Mouse (Mus musculus) urinary bladder, postnatal 25 days (tissue): ENCODE results near the gene Dlst.
A peak's percentile ranks its signal among the peaks of the same experiment; 100 is the strongest.
"Not testable (repeated sequence)": the region's sequence is repeated elsewhere in the genome, so short reads cannot be mapped to it uniquely, and the experiment has no call there.

Experiments
- DNase-seq: peaks from one replicate; pipeline ENCODE4 v3.0.0; 2022; ENCODE audit warnings: low spot score

Dlst gene

DNA sequence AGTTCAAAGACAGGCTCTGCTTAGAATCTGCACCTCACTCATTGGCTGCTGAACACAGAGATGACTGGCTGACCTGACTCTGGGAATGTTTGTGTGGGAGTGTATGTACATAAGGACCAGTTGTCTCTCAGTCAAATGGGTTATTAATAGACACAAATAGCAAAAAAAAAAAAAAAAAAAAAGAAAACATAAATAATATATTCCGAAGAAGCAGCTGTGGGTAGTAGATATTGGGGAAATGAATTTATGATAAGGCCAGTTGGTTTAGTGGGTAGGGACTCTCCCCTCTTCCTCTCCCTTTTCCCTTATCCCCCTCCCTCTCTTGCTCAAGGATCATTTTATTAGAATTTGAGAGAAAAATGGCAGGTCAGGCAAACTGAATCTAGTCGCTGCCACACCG lies 3.3 kb downstream of the Dlst start:
- no peak for DNase-seq

DNA sequence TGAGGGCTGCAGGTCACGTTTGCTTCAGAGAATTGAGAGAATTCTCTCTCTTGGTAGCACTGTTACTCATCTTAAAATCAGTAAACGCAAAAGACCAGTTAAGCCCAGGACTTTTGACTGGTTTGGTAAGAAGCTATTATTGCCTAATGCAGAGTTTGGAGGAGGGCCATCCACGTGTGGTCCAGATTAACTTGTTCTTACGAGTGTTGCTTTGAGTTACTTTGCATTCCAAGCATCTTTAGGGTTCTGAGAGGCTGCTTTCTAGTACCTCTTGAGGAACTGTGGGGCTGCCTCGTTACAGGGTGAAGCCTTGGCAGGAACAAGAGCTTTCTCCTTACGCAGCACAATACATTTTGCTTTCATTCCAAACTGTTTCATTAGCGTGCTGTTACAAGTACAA lies 5.0 kb downstream of the Dlst start:
- no peak for DNase-seq

DNA sequence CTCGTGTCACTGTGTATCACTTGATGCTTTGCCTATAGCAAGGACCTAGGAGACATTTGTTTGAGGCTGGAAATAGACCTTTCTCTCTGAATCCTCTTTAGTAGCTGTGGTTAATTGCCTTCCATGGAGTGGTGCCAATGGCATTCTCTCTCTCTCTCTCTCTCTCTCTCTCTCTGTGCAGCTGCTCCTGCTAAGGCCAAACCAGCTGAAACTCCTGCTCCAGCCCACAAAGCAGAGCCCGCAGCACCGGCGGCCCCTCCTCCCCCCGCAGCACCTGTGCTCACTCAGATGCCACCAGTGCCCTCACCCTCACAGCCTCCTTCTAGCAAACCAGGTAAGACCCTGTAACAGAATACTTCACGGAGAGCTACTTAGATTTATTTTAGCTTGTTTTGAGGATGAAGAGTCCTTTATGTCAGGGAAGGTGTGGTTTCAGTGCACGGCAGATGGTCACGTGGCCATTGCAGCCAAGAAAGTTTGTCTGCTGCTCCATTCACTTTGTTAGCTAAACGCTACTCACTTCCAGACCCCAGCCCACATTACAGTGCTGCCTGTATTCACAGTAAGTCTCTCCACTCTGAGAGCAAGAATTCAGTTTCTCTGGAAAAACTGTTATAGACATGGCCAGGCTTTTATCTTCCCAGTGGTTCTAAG lies 11.3 kb downstream of the Dlst start:
- no peak for DNase-seq

- no peak for DNase-seq
Measured at GRCm38 (mm10) chr12:85123108-85123530, 12.5 kb downstream of the Dlst start.

DNA sequence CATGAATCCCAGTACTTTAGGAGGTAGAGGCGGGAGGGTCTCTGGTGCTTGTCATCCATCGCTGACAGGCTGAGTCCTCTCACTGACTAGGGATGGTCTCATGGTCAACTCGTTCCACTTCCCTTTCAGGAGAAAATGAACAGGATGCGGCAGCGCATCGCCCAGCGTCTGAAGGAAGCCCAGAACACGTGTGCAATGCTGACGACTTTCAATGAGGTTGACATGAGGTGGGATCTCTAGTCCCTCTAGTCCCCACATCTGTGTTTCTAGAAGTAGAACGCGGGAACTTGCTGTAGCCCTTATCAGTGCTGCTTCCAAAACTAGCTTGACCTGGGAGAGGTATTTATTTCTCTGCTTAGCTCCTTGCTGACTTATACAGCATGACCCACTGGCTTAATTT lies 13.0 kb downstream of the Dlst start:
- no peak for DNase-seq

DNA sequence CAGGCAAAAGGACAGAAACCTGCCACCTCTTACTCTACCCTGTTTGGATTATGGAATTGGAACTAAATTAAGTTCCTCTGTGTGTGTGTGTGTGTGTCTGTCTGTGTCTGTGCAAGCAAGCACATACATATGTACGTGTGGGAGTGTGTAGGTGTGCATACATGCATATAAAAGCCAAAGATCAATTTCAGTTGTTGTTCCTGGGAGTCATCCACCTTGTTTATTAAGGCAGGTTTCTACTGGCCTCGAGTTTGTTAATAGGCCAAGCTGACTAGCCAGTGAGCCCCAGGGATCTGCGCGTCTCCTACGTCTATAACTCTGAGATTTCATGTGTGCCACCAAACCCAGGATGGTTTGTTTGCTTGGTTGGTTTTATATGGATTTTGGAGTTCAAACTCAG lies 14.1 kb downstream of the Dlst start:
- DNase-seq = no peak

GRCm38 (mm10) chr12:85126986-85127603 lies 16.5 kb downstream of the Dlst start:
- DNase-seq = no peak

DNA sequence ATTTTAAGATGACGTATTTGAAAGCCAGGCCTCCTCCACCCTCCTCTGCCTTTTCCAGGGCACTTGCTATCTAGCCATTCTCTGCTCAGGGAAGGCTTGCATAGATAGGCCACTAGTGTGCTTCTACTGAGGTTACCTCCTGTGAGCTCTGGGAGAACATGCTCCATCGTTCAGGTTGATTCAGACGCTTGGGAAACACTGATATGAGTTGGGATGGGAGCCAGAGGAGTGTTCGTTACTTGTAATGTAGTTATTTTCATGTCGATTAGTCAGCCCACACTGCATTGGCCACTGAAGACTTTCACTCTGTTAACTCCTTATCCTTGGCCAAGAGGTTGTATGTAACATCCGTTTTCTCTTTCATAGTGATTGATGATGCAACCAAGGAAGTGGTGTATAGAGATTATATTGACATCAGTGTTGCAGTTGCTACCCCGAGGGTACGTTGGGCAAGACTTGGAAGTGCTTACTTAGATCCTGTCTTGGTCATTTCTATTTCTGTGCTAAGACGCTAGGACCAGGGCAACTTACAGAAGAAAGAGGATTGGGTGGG lies 18.9 kb downstream of the Dlst start:
- no peak for DNase-seq

- no peak for DNase-seq
Measured at GRCm38 (mm10) chr12:85131361-85131760, 20.7 kb downstream of the Dlst start.

DNA sequence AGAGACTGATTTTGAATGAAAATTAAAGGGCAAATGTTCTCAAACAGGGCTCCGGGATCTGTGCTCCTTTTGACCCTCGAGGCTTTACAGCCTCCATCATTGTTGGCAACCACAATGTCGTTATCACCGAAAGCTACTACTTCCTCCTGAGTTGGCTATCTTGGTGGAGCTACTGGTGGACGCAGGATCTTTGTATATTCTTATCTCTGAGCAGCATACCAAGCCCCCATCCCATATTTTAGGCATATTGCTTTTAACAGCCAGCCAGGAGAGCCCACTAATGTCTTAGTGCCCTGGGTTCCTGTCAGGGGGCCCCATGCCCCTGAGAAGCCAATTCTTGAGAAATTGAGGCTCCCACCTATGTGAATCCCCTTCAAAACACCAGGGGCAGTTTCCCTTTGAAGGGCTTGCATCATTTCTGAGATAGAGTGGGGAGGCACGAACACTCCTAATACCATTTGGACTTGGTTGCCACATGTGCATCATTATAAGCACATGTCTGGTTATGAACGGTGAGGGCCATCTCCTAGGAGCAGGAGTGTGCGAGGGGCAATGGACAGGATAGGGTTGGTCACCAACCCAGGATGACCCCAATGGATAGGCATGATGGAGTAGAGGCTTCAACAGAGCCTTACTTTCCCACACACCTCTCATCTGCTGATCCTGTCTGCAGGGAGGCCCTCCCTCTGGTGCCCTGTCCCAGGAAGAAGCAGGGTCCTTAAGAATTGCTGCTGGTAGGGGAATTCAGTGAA lies 23.6 kb downstream of the Dlst start:
- no peak for DNase-seq

GRCm38 (mm10) chr12:85135513-85136470 lies 25.2 kb downstream of the Dlst start:
- DNase-seq = no peak

- no peak for DNase-seq
Measured at GRCm38 (mm10) chr12:85136627-85137026, 26.0 kb downstream of the Dlst start.

GRCm38 (mm10) chr12:85140036-85140701 lies 29.5 kb downstream of the Dlst start:
- DNase-seq = no peak

GRCm38 (mm10) chr12:85141096-85141495 lies 30.5 kb downstream of the Dlst start:
- DNase-seq = no peak

DNA sequence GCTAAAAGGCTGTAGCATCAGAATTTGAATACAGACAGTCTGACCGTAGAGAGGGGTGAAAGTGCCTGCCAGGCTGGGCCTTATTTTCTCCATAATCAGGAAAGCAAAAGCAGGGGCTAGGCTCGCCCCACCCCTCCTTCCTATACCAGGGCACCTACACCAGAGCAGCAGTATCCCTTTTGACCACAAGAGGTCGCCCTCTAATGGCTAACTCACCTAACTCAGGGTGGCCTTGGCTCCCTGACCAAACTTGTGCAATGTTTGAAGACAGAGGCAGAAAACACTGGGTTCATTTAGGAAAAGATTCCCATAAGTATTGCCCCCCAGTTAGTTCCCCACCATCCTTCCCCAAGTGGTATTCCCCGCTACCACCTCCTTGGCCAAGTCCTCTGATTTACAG lies 32.2 kb downstream of the Dlst start:
- DNase-seq = peak; percentile 84

GRCm38 (mm10) chr12:85144276-85144675 lies 33.6 kb downstream of the Dlst start:
- DNase-seq = not testable (repeated sequence)

- no peak for DNase-seq
Measured at GRCm38 (mm10) chr12:85144821-85145220, 34.2 kb downstream of the Dlst start.

- no peak for DNase-seq
Measured at GRCm38 (mm10) chr12:85145630-85146029, 35.0 kb downstream of the Dlst start.

DNA sequence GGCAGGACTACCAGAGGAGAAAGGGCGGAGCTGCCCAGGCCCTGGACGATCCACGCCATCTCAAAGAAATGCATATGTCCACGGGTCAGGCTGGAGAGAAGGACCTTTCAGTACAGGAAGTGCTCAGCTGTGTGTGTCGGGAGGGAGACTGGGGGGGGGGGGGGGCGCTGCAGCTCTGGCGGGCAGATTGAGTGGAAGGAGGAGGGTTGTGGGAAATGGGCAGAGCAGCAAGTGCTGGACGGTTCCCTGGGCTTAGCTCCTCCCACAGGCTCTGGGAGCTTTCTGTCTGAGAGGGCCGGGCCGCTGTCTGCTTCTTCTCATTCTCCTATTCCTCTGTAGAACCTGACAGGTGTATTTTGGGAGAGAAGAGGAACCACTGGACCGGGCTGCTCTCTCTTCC lies 35.7 kb downstream of the Dlst start:
- no peak for DNase-seq

DNA sequence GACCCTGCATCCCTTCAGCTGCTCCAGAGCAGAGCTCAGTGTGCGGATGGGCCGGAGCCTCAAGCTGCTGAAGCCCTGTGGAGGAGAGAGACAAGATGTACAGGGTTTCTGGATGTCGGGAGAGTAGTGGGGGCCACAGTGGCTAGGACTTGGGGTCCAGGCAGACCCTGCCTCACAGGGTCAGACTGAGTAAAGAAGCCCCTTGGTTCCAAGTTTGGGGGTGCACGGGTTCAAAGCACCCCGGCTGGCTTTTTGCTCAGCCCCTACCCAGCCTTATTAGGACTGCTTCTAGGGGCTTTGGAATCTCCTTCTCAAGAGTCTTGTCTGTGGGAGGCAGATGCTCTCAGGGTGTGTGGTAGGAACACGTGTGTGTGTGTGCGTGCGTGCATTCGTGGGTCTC lies 36.2 kb downstream of the Dlst start:
- DNase-seq = no peak

DNA sequence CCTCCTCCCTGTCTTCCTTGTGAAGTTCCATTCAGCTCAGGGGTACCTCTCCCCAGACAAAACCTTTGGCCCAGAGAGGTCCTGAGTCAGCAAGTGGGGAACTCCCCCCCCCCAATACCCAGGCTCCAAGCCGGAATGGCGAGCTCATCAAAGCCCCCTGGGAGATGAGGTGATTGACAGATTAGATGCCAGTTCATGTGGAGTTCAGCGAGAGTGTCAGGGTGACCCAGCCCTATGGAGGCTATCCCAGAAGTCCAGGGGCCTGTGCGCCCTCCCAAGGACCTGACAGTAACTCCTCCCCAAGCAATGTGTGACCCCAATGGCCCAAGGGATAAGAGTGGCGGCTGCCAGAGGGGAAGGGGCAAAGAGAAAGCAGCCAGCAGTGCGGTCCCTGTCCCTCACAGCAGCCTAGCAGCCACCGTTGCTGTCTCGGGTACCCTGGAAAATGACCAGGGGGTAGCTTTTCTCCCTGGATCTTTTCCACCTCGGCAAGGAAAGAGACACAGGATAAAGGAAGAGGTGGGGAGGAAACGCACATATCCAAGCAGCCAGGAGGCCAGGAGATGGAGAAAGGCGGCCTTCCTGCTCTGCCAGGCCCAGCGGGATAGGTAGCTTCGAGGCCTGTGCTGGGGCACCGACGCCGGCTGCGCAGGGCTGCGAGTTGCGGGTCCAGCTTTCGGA lies 39.8 kb downstream of the Dlst start:
- DNase-seq = no peak
